Mouse (Mus musculus) layer of hippocampus, postnatal 25 days (tissue): Measurements from ENCODE around the gene Prkcb. TPM values are rescaled to one million over a fixed set of nuclear protein-coding genes. Genes with fewer than 3 reads are reported as not detected.

ENCODE experiments used
- DNase-seq, 2 experiments: peaks; one replicate each; pipeline ENCODE4 v3.0.0; 2022; ENCODE audit warnings: mixed read lengths in 2 of 2, low spot score in 1 of 2; ENCODE audit errors: extremely low spot score in 1 of 2
- total RNA-seq, 2 experiments: library from RNA; stranded (reverse); gene quantifications; 2 replicates each; pipeline ENCODE4 v1.2.3; 2021

The Prkcb gene
- total RNA-seq, 2 experiments from 2014 or later: 775 to 867 TPM

DNA sequence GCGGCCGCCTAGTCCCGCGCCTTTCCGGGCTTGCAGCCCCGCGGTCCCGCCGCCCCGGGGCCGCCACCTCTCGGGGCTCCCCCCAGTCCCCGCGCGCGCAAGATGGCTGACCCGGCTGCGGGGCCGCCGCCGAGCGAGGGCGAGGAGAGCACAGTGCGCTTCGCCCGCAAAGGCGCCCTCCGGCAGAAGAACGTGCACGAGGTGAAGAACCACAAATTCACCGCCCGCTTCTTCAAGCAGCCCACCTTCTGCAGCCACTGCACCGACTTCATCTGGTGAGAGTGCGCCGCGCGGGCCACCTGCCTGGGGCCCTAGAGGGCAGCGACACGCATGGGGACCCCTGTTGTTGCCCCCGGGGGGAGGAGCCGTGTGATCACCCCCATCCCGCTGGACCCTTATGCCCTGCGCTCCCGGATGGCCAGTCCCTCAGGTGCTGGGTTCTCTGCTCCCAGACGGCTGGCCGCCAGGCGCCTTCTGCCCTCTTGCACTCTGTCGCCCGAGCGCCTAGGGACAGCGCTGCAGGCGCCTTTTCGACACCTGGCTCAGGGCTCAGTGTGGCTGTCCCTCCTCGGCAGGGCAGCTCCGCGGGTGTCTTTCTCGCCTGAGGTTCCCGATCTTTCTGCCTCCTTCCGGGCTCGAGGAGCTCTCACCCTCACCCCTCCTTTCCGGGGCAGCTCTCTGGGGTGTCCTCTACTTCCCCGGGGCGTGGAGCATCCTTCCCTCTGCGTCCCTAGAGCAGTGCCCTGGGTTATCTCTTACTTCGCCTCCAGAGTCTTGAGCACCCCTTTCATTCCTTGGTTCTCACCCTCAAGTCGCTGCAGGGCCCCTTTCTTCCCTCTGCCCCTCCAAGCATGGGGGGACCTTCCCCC lies 926 bp downstream of the Prkcb start:
- no peak for DNase-seq

DNA sequence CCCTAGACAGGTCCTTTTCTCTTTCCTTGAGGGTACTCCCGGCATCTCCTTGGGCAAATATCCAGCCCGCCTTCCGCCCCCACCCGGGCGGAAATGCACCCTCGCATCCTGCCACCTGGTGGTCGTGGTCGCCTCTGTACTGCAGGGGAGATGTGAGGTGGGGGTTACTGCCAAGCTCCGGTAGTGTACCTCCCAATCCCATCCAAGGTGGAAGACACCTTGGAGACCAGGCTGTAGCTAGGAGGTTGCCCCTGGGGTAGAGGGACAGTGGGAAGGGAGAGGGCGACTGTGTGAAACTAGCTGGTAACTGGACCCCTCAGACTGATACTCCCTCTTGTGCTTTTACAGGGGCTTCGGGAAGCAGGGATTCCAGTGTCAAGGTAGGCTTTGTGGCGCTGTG lies 1.6 kb downstream of the Prkcb start:
- DNase-seq: peak; percentile 51 to 61

DNA sequence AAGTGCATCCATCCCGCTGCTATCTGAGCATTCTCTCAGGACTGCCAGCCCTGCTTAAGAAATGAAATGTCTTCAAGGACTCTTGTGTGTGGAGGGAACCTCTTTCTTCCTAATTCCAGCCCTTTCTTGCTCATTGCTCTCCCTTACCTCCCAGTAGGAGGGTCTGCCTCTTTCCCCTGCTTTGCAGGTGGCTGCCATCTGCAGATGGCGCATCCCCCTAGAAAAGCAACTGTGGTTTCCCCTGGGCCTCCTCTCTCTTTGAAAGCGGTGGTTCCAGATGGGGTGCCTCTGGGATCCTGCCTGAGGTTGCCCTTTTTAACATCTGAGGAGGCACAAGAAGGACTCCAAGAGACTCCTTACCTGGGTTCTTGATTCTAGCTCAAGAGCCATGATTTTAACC lies 2.2 kb downstream of the Prkcb start:
- DNase-seq: no peak

GRCm38 (mm10) chr7:122292151-122292550 lies 3.6 kb downstream of the Prkcb start:
- no peak for DNase-seq

DNA sequence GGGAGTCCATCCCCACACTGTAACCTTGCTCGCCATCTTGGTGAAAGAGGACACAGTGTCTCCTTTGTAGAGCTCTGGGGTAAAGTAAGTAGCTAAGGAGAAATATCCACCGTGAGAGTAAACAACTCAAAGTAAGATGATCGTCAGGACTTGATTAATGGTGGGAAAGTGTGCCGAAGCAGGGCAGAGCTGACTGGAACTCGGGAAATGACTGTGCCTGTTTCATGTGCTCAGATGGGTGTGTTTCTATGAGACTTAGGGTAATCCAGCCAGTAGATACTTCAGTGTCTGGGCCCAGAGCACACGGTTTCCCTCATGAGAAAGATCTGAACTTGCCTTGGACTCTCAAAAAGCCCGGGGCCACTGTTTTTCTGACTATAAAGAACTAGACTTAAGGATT lies 5.6 kb downstream of the Prkcb start:
- DNase-seq: no peak

GRCm38 (mm10) chr7:122295363-122295762 lies 6.8 kb downstream of the Prkcb start:
- no peak for DNase-seq

DNA sequence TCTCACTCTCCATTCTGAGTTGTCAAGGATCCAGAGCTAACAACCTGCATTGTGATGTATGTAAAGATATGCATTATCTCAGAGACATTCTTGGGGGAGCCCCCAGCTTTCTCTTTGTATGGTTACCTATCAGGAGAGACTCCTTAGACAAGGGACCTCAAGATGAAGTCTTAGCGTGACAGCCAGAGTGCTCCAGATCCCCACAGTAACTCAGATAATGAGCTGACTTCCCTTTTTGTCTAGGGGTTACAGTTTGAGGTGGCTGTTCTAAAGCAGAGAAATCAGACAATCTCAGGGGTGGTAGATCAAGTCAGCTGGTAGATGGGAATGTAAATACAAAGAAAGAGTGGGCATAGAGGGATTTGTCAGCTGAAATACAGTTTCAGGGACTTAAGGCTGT lies 7.8 kb downstream of the Prkcb start:
- no peak for DNase-seq

- no peak for DNase-seq
Observed at GRCm38 (mm10) chr7:122296805-122297204, 8.3 kb downstream of the Prkcb start.

- no peak for DNase-seq
Observed at GRCm38 (mm10) chr7:122297627-122298026, 9.1 kb downstream of the Prkcb start.

- no peak for DNase-seq
Observed at GRCm38 (mm10) chr7:122298715-122299114, 10.2 kb downstream of the Prkcb start.

- DNase-seq: no peak
Observed at GRCm38 (mm10) chr7:122300538-122300937, 12.0 kb downstream of the Prkcb start.

DNA sequence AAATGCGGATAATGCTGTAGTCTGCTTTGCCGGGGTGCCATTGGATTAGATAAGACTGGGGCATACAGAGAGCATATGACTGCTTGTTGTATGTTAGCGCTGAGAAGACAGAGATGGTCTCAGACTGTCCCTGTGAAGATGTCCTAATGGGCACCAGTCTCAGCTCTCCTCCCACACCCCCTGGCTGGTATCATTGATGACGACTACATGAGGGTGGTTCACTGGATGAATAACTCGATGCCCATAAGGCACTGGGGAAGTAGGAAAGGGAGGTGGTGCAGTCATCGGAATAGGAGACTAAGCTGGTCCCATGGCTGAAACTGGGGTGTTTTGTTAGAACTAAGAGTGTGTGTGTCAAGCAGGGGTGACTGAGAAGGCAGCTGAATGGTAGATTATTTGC lies 14.0 kb downstream of the Prkcb start:
- DNase-seq: no peak

DNA sequence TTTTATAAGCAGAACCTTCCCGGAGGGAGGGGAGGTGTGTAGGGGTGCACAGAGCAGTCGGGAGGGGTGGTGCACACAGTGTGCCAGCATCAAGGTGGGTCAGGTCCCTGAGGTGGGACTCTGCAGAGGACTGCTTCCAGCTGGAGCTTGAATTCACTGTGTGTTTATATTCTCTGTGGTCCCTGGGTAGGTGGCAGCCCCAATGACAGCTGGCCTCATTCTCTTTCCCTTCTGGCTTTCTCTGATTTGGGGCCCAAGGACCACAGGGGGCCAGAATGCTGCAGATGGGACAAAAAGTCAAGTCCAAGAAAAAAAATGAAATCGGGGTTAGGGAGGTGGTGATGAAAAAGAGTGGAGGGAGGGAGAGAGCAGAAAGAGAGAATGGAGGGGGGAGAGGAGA lies 15.4 kb downstream of the Prkcb start:
- no peak for DNase-seq

- no peak for DNase-seq
Observed at GRCm38 (mm10) chr7:122304521-122304920, 16.0 kb downstream of the Prkcb start.

DNA sequence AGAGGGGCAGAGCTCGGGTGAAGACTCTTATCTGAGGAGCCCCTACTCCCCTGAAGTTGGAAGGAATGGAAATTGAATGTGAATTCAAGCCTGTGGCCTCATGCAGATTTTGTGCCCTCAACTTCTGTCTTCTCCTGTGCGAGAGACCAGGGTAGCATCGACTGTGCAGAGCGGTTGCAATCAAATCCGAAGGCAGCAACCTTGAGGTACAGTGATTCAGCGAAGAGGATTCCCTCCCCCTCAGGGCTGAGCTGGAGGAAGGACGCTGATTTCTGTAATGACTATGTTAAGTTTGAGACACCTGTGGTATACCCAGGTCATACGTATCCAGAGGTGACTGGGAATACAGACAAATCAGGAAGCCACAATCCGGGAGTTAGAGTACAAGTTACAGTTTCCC lies 18.7 kb downstream of the Prkcb start:
- DNase-seq: no peak

GRCm38 (mm10) chr7:122308661-122309060 lies 20.1 kb downstream of the Prkcb start:
- no peak for DNase-seq

- DNase-seq: no peak
Observed at GRCm38 (mm10) chr7:122309909-122310725, 21.6 kb downstream of the Prkcb start.

DNA sequence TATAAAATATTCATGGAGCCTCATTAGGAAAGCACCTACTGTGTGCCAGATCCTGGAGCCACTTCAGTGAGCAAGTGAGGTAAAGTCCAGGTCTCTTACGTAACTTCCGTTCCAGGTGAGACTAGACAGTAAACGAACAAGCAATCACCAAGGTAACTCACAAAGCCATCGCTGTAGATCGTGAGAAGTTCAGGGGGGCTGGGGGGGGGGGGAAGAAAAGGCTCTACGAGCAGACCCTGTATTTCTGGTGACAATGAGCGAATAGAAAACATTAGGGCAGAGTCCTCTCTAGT lies 22.1 kb downstream of the Prkcb start:
- DNase-seq: no peak

GRCm38 (mm10) chr7:122313690-122314477 lies 25.3 kb downstream of the Prkcb start:
- DNase-seq: no peak

GRCm38 (mm10) chr7:122315720-122316331 lies 27.3 kb downstream of the Prkcb start:
- DNase-seq: no peak

GRCm38 (mm10) chr7:122316681-122317080 lies 28.1 kb downstream of the Prkcb start:
- DNase-seq: no peak
